Mouse (Mus musculus): Measurements from ENCODE around the gene Abca1. TPM values are rescaled to one million over a fixed set of nuclear protein-coding genes. Genes with fewer than 3 reads are reported as not detected.

Abca1 gene
- polyA plus RNA-seq, 1 experiment = 9.0 TPM

DNA sequence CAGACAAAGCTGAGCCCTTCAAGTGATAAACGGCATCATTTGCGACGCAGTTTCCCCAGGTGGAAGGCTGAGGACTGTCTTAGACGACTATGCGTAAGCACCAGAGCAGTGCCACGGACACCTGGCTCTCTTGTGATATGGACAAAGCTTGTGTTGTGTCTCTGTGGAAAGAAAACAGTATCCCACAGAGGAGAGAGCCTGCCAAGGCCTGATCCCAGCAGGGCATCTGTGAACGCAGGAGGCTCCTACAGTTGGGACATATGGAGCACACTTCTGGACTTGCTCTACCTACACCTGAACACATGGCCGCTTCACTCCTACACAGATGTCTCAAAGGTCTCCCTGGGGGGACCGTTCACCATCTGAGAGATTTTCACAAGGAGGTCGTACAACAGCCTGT is 15.1 kb downstream of the Abca1 start:
- no peak overlapping the region for H3K27ac ChIP-seq (ENCODE audit: insufficient read depth, low read length)
- no peak overlapping the region for H3K4me3 ChIP-seq (ENCODE audit: insufficient read depth, low read length)
- no peaks in the 10 kb centered on the region for H3K4me1 ChIP-seq (ENCODE audit: control insufficient read depth, insufficient read depth, low read length)
- TF ChIP-seq CTCF (IDR thresholded peaks at IDR 0.05; ENCODE audit: extremely low read depth, insufficient read depth, low read length) = no peak
- TF ChIP-seq POLR2A (IDR thresholded peaks at IDR 0.05; ENCODE audit: extremely low read depth, insufficient read depth, low read length) = no peak

DNA sequence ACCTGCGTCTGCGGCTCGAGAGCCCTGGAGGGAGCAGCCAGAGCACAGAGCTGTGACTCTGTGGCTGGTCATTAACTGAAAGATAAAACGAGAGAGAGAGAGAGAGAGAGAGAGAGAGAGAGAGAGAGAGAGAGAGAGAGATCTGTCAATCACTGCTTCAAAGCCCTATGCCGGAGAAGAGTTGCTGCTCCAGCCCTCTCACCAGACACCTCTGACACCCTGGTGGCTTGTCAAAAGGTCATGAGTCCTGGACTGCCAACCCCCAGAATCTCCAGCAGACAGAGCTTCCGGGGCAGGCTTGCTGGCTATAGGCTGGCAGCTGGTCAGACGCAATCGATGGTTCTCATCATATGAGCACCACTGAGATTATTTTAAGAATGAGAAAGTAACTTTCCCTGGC is 15.7 kb downstream of the Abca1 start:
- Histone ChIP-seq H3K4me1 (ENCODE audit: control insufficient read depth, insufficient read depth, low read length) (no peaks in the 10 kb centered on the region), H3K4me3 (ENCODE audit: insufficient read depth, low read length) (no peak overlapping the region), H3K27ac (ENCODE audit: insufficient read depth, low read length) (no peak overlapping the region)
- TF ChIP-seq CTCF (IDR thresholded peaks at IDR 0.05; ENCODE audit: extremely low read depth, insufficient read depth, low read length) = no peak
- no peak for TF ChIP-seq POLR2A (IDR thresholded peaks at IDR 0.05; ENCODE audit: extremely low read depth, insufficient read depth, low read length)

DNA sequence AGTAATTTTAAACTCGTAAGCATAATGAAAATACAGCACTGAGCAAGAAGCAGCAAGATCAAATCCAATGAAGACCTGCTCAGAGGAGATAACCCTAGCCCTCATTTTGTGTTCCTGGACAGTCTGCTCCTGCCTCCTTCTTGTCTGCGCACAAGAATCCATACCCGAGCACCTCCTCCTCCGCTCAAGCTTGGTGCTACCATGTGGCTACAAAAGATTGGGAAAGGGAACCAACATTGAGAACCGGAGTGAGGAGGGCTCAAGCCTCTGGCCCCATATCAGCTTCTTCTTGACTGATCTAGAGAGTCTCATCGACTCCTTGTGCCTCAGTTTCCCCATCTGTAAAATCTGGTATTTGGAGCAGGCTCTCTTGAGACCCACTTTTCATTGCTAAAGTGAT is 19.0 kb downstream of the Abca1 start:
- Histone ChIP-seq H3K4me3 (ENCODE audit: insufficient read depth, low read length) (no peak overlapping the region), H3K27ac (ENCODE audit: insufficient read depth, low read length) (no peak overlapping the region), H3K4me1 (ENCODE audit: control insufficient read depth, insufficient read depth, low read length) (no peaks in the 10 kb centered on the region)
- TF ChIP-seq POLR2A (IDR thresholded peaks at IDR 0.05; ENCODE audit: extremely low read depth, insufficient read depth, low read length) (no peak), CTCF (IDR thresholded peaks at IDR 0.05; ENCODE audit: extremely low read depth, insufficient read depth, low read length) (no peak)

DNA sequence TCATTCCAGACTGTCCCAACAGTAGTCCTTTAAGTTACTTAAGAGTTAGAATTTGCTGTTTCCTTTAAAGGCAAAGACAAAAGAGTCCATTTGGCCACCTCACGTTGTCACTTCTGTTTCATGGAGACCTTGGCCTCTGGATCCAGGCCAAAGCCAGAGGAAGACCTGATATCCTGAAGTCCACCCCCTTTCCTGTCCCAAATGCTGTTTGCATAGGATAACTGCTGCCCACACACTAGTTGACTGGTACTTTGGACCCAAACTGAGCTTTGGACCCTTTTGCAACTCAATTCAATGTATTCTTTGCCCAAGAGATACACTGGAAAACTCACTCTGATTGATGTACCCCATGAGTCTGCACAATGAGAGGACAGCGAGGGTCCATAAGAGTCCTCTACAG is 20.2 kb downstream of the Abca1 start:
- H3K4me1 ChIP-seq (ENCODE audit: control insufficient read depth, insufficient read depth, low read length) = no peaks in the 10 kb centered on the region

DNA sequence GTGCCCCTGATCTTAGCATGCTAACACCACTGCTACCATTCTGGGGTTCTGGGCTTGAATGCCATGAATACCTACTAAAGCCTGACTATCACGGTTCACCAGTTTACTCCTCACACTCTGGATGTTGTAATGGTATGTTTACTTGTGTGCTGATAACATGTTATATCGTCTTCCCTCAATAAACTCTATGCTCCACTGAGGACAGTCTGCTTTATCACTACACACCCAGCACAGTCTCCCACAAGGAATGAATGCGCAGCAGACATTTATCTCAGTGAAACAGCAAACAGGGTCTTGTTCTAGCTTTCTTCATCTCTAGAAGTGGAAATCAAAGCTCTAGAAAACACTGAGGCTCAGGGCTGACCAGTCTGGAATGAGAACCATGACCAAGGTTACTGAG is 20.7 kb downstream of the Abca1 start:
- H3K4me1 ChIP-seq (ENCODE audit: control insufficient read depth, insufficient read depth, low read length) = no peaks in the 10 kb centered on the region; the same call in 1 of the 2 replicates
- TF ChIP-seq POLR2A (IDR thresholded peaks at IDR 0.05; ENCODE audit: extremely low read depth, insufficient read depth, low read length) = no peak
- no peak overlapping the region for H3K4me3 ChIP-seq (ENCODE audit: insufficient read depth, low read length)
- no peak overlapping the region for H3K27ac ChIP-seq (ENCODE audit: insufficient read depth, low read length)

More for the DNA sequence above, 20.2 kb downstream of the Abca1 start:
- no peak overlapping the region for H3K4me3 ChIP-seq (ENCODE audit: insufficient read depth, low read length)
- no peak overlapping the region for H3K27ac ChIP-seq (ENCODE audit: insufficient read depth, low read length)
- TF ChIP-seq CTCF (IDR thresholded peaks at IDR 0.05; ENCODE audit: extremely low read depth, insufficient read depth, low read length) (no peak), POLR2A (IDR thresholded peaks at IDR 0.05; ENCODE audit: extremely low read depth, insufficient read depth, low read length) (no peak)

DNA sequence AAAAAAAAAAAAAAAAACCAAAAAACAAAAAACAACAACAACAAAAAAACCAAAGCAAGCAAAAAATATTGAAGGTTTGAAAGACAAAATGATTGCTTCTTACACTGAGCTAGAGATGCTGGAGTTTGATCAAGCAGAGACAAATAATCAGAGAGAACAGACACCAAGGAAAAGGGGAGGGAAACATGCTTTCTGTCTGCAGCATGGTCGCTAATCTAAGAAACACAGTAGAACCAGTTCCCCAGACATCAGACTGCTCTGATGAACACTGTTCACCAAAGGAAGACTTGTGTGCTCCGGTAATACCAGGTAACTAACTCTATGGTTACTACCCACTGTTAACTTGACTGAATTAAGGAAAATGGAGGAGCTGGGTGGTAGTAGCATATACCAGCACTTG is 22.6 kb downstream of the Abca1 start:
- Histone ChIP-seq H3K27ac (ENCODE audit: insufficient read depth, low read length) (no peak overlapping the region), H3K4me3 (ENCODE audit: insufficient read depth, low read length) (no peak overlapping the region), H3K4me1 (ENCODE audit: control insufficient read depth, insufficient read depth, low read length) (no peaks in the 10 kb centered on the region; the same call in 1 of the 2 replicates)
- no peak for TF ChIP-seq POLR2A (IDR thresholded peaks at IDR 0.05; ENCODE audit: extremely low read depth, insufficient read depth, low read length)

DNA sequence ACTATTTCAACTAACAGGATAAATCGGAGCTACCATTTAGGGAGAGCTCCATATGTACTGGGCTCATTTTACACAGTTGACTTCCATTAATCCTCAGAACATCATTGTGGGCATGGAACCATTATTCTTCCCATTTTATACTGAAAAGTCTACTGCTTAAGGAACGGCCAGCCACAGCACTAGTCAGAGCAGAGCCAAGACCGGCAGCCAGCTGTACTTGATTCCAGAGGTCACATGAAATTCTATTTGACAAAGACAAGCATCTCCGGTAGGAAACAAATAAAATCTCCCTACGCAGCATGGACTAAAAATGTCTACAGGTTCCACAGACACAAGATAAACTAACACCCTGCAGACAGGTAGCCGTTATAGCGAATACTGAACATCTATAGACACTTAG is 24.9 kb downstream of the Abca1 start:
- Histone ChIP-seq H3K4me1 (ENCODE audit: control insufficient read depth, insufficient read depth, low read length) (no peaks in the 10 kb centered on the region; the same call in 1 of the 2 replicates), H3K4me3 (ENCODE audit: insufficient read depth, low read length) (no peak overlapping the region), H3K27ac (ENCODE audit: insufficient read depth, low read length) (no peak overlapping the region)
- no peak for TF ChIP-seq CTCF (IDR thresholded peaks at IDR 0.05; ENCODE audit: extremely low read depth, insufficient read depth, low read length)
- TF ChIP-seq POLR2A (IDR thresholded peaks at IDR 0.05; ENCODE audit: extremely low read depth, insufficient read depth, low read length) = no peak

DNA sequence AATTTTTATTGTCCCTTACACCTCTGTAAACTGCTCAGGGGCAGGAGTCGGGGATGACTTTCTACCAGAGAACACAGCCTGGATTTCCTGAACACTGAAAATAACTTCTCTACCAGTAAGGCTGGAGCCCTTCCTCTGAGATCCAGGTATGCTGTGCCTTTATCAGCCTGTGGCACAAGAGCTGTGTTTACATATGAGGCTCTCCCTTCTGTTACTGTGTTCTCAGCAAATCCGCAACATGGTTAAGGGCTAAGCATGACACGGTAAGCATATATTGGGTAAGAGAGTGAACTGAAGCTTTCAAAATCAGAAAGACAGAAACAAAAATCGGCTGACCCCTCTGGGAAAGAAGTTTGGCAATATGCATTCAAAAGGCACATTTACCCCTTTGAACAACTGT is 25.7 kb downstream of the Abca1 start:
- TF ChIP-seq CTCF (IDR thresholded peaks at IDR 0.05; ENCODE audit: extremely low read depth, insufficient read depth, low read length) = no peak
- no peak for TF ChIP-seq POLR2A (IDR thresholded peaks at IDR 0.05; ENCODE audit: extremely low read depth, insufficient read depth, low read length)
- no peaks in the 10 kb centered on the region; the same call in 1 of the 2 replicates for H3K4me1 ChIP-seq (ENCODE audit: control insufficient read depth, insufficient read depth, low read length)
- H3K27ac ChIP-seq (ENCODE audit: insufficient read depth, low read length) = no peak overlapping the region
- no peak overlapping the region for H3K4me3 ChIP-seq (ENCODE audit: insufficient read depth, low read length)

DNA sequence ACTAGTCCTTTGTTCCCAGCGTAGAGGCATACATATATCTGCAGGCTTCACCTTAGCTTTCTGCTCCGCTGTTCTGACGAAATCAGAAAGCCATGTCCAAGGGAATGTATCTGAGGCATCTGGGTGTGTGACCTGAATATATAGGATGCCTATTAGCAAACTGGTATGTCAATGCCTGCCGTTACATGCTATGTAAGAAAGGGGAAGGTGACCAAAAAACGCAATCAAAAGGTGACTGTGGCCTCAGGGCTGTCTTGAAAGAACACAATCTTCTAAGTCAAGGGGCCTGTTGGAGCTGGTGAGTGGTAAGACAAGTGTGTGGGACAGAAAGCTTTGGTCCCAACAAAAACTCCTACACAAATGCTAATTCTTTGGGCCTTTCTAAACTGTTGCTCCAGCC is 28.2 kb downstream of the Abca1 start:
- no peak overlapping the region for H3K4me3 ChIP-seq (ENCODE audit: insufficient read depth, low read length)
- no peaks in the 10 kb centered on the region; the same call in 1 of the 2 replicates for H3K4me1 ChIP-seq (ENCODE audit: control insufficient read depth, insufficient read depth, low read length)
- no peak overlapping the region for H3K27ac ChIP-seq (ENCODE audit: insufficient read depth, low read length)
- TF ChIP-seq POLR2A (IDR thresholded peaks at IDR 0.05; ENCODE audit: extremely low read depth, insufficient read depth, low read length) = no peak
- TF ChIP-seq CTCF (IDR thresholded peaks at IDR 0.05; ENCODE audit: extremely low read depth, insufficient read depth, low read length) = no peak

DNA sequence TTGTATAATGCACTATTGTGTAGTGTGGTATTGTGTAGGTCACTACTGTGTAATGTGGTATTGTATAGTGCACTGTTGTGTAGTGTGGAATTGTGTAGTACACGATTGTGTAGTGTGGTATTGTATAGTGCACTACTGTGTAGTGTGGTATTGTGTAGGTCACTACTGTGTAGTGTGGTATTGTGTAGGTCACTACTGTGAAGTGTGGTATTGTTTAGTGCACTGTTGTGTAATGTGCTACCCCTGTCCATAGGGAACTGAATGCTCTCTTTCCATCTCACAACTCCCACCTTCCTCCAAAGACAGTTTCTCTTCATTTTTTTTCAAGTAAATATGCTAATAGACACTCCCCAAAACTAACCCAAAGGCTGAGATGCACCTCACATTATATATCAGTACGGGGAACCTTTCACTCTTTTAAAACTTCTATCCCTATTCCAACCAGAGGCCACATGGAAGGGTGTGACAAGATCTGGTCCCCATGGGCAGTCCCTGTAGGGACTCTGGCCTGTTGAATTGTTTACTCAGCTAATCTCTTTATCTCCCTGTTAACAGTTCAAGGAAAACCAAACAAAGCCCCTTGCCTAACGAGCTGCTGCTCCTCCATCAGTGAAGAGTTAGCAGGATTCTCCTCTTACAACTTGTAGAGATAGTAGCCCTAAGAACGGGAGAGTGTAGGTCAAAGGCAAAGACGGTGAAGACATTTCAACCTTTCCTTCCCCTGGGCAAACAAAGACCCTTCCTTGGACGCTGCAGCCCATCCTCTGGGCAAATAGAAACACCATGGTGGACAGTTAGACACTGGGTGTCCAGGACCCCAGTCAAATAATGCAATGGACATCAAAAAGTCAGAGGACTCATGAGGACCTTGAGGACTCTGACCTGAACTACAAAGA is 28.8 kb downstream of the Abca1 start:
- no peak for TF ChIP-seq POLR2A (IDR thresholded peaks at IDR 0.05; ENCODE audit: extremely low read depth, insufficient read depth, low read length)
- no peak for TF ChIP-seq CTCF (IDR thresholded peaks at IDR 0.05; ENCODE audit: extremely low read depth, insufficient read depth, low read length)
- H3K27ac ChIP-seq (ENCODE audit: insufficient read depth, low read length) = no peak overlapping the region

More for the DNA sequence above, 28.8 kb downstream of the Abca1 start:
- no peak overlapping the region for H3K4me3 ChIP-seq (ENCODE audit: insufficient read depth, low read length)
- no peaks in the 10 kb centered on the region; the same call in 1 of the 2 replicates for H3K4me1 ChIP-seq (ENCODE audit: control insufficient read depth, insufficient read depth, low read length)

All from cortical plate, adult 2 months (tissue).